Mouse (Mus musculus): ENCODE data around the gene Msl1.

- TF ChIP-seq CTCF (IDR thresholded peaks at IDR 0.05; ENCODE audit: low read depth) = no peak
- TF ChIP-seq EP300 (optimal IDR thresholded peaks at IDR 0.05) = no peak
These were observed 11.2 kb upstream of the Msl1 start for GRCm38 (mm10) chr11:98784139-98784538.

Measured in stomach, postnatal 0 days (tissue).